11 mouse cellular contexts compared by ENCODE assay signal in the genomic region with DNA sequence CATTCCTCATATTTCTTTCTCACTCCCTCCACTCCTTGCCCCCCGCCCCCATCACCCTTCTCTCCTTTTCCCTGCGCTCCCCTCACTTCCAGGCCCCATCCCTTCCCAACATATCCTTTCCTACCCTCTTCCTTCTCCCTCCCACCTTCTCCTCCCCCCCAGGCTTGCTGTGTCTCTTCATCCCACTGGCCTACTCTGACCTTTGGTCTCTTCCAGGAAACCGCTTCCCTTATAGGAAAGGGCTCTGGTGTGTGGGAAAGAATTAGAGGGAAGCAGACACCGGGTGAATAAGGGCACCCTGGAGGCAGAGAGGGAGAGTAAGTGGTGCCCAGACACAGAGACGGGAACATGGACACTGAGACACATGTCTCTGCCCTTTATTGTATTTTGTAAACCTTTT. TPM values are rescaled to one million over a fixed set of nuclear protein-coding genes. Genes with fewer than 3 reads are reported as not detected.
A peak's percentile ranks its signal among the peaks of the same experiment; 100 is the strongest.
DNase-seq lines count a peak whose midpoint lies in the region; ATAC-seq and TF ChIP-seq lines count a peak whose summit lies in the region.
"Had no signal": no experiment of that assay in that cellular context is flagged by ENCODE, and none has a peak within 500 bp of the region (broad histone marks: within the 10 kb centered on the region; RNA-seq: fewer than 3 reads in every experiment).

No protein-coding gene starts in this region.

- 0 out of 2 replicates have a peak overlapping the region, but pooled peaks have one; percentile 16 for H3K9ac ChIP-seq in heart, embryonic 11.5 days (ENCODE audit: low read depth, low read length)
- no peak overlapping the region for H3K9ac ChIP-seq in midbrain, postnatal 0 days (replicated peaks; ENCODE audit: low read length, poor library complexity, severe bottlenecking)
- H3K9ac ChIP-seq in intestine, embryonic 14.5 days (ENCODE audit: low read length) = no peak overlapping the region

- H3ac ChIP-seq in myocyte (ENCODE audit: control insufficient read depth, insufficient read length) = no peak overlapping the region

- peaks cover 19% of the 10 kb centered on the region for H3K4me1 ChIP-seq in heart, embryonic 11.5 days (ENCODE audit: control insufficient read depth, insufficient read depth, low read length)
- peaks cover 36% of the 10 kb centered on the region for H3K4me1 ChIP-seq in midbrain, embryonic 10.5 days
- H3K4me1 ChIP-seq in midbrain, postnatal 0 days (ENCODE audit: insufficient read depth, low read length) = peaks cover 8% of the 10 kb centered on the region; the same call in 1 of the 2 replicates
- H3K4me1 ChIP-seq in intestine, embryonic 14.5 days (replicated peaks; ENCODE audit: control insufficient read depth, insufficient read depth, low read length) = peaks cover 25% of the 10 kb centered on the region

- H3K27me3 ChIP-seq in heart, embryonic 11.5 days (ENCODE audit: control insufficient read depth, insufficient read depth, low read length) = no peaks in the 10 kb centered on the region
- no peaks in the 10 kb centered on the region for H3K27me3 ChIP-seq in midbrain, embryonic 10.5 days (ENCODE audit: low read depth, poor library complexity, severe bottlenecking)
- H3K27me3 ChIP-seq in midbrain, postnatal 0 days (ENCODE audit: insufficient read depth, low read length) = no peaks in the 10 kb centered on the region
- no peaks in the 10 kb centered on the region for H3K27me3 ChIP-seq in intestine, embryonic 14.5 days (replicated peaks; ENCODE audit: control insufficient read depth, insufficient read depth, low read length)
- no peaks in the 10 kb centered on the region for H3K27me3 ChIP-seq in myocyte (ENCODE audit: control insufficient read depth, insufficient read depth, insufficient read length)
- H3K27me3 ChIP-seq: hindbrain, embryonic 15.5 days had no signal

- peaks cover 2% of the 10 kb centered on the region; the same call in 1 of the 2 replicates for H3K36me3 ChIP-seq in heart, embryonic 11.5 days (ENCODE audit: control insufficient read depth, insufficient read depth, low read length)
- H3K36me3 ChIP-seq in midbrain, embryonic 10.5 days = peaks cover 44% of the 10 kb centered on the region
- H3K36me3 ChIP-seq in midbrain, postnatal 0 days (ENCODE audit: insufficient read depth, low read length) = peaks cover 6% of the 10 kb centered on the region
- peaks cover 23% of the 10 kb centered on the region for H3K36me3 ChIP-seq in intestine, embryonic 14.5 days (ENCODE audit: control insufficient read depth, insufficient read depth, low read length)
- peaks cover 43% of the 10 kb centered on the region for H3K36me3 ChIP-seq in myocyte (ENCODE audit: control insufficient read depth, insufficient read depth)

- WGBS in heart, embryonic 11.5 days (ENCODE audit: insufficient replicate concordance) = 76% methylated on average over 5 of the region's 5 CpGs
- WGBS in midbrain, embryonic 10.5 days = 79% methylated on average over 5 of the region's 5 CpGs
- 77% methylated on average over 5 of the region's 5 CpGs for WGBS in midbrain, postnatal 0 days
- WGBS in intestine, embryonic 14.5 days = 63% methylated on average over 5 of the region's 5 CpGs

- no peak for DNase-seq in heart, adult 11 months
- DNase-seq in midbrain, embryonic 10.5 days (ENCODE audit: low spot score) = no peak
- no peak for DNase-seq in midbrain, postnatal 0 days (ENCODE audit: low spot score)
- peak; percentile 46 for DNase-seq in intestine, embryonic 14.5 days (ENCODE audit: low spot score)
- no peak for DNase-seq in adrenal gland, postnatal 25 days
- DNase-seq: cerebellum, postnatal 25 days; heart, adult 18-20 months had no signal

- H3K4me2 ChIP-seq in heart, embryonic 11.5 days = no peak overlapping the region
- H3K4me2 ChIP-seq in midbrain, postnatal 0 days (ENCODE audit: low read depth, low read length, poor library complexity, severe bottlenecking) = no peak overlapping the region
- H3K4me2 ChIP-seq in intestine, embryonic 14.5 days (ENCODE audit: low read length) = peak overlapping the region; percentile 71
- peak overlapping the region; percentile 89 for H3K4me2 ChIP-seq in myocyte (ENCODE audit: low read depth)

- H3K4me3 ChIP-seq in heart, embryonic 11.5 days (ENCODE audit: low read depth, low read length) = no peak overlapping the region
- peak overlapping the region; percentile 97; the same call in 1 of the 2 replicates for H3K4me3 ChIP-seq in midbrain, embryonic 10.5 days
- H3K4me3 ChIP-seq in midbrain, postnatal 0 days (ENCODE audit: low read depth, low read length) = no peak overlapping the region
- H3K4me3 ChIP-seq in intestine, embryonic 14.5 days (ENCODE audit: low read depth, low read length) = no peak overlapping the region
- peak overlapping the region; percentile 99 for H3K4me3 ChIP-seq in myocyte

- no peak for TF ChIP-seq POLR2A in myocyte (IDR thresholded peaks at IDR 0.05; ENCODE audit: insufficient read length, low read depth)

- no peak for ATAC-seq in heart, embryonic 11.5 days (replicated peaks; ENCODE audit: insufficient number of reproducible peaks, low FRiP score, low TSS enrichment)
- no peak for ATAC-seq in midbrain, postnatal 0 days (ENCODE audit: low FRiP score)
- no peak for ATAC-seq in intestine, embryonic 14.5 days (replicated peaks; ENCODE audit: low FRiP score, low TSS enrichment, low read depth)
- ATAC-seq in megakaryocyte progenitor cell, adult 5-6 weeks (replicated peaks; ENCODE audit: poor library complexity) = no peak

- peaks cover 87% of the 10 kb centered on the region for H3K79me2 ChIP-seq in myocyte (ENCODE audit: control insufficient read depth, insufficient read depth)

- no peak for TF ChIP-seq CTCF in midbrain, postnatal 0 days (IDR thresholded peaks at IDR 0.05)

- no peaks in the 10 kb centered on the region for H3K9me3 ChIP-seq in heart, embryonic 11.5 days (replicated peaks; ENCODE audit: control insufficient read depth, low read length)
- no peaks in the 10 kb centered on the region for H3K9me3 ChIP-seq in midbrain, embryonic 10.5 days (replicated peaks)
- no peaks in the 10 kb centered on the region for H3K9me3 ChIP-seq in midbrain, postnatal 0 days (ENCODE audit: low read length)
- no peaks in the 10 kb centered on the region for H3K9me3 ChIP-seq in intestine, embryonic 14.5 days (ENCODE audit: control insufficient read depth, low read length)
- H3K9me3 ChIP-seq: hindbrain, embryonic 15.5 days had no signal

- no peak overlapping the region for H3K27ac ChIP-seq in heart, embryonic 11.5 days (ENCODE audit: low read depth, low read length)
- H3K27ac ChIP-seq in midbrain, embryonic 10.5 days (replicated peaks) = no peak overlapping the region
- H3K27ac ChIP-seq in midbrain, postnatal 0 days (ENCODE audit: low read depth, low read length) = no peak overlapping the region
- no peak overlapping the region for H3K27ac ChIP-seq in intestine, embryonic 14.5 days (ENCODE audit: low read depth)
- H3K27ac ChIP-seq: hindbrain, embryonic 15.5 days had no signal

TF ChIP-seq in myocyte, 11 proteins besides CTCF, POLR2A, EP300 and RAD21 (continues in another document):
- no peak for TF ChIP-seq SRF (IDR thresholded peaks at IDR 0.05; ENCODE audit: control insufficient read depth, insufficient read length, low read depth)
- TF ChIP-seq REST (IDR thresholded peaks at IDR 0.05; ENCODE audit: insufficient read depth, insufficient read length) = no peak
- TF ChIP-seq MYOG (IDR thresholded peaks at IDR 0.05; ENCODE audit: control insufficient read depth in 1 of 3, insufficient read depth in 1 of 3, insufficient read length in 2 of 3, low read depth in 2 of 3) = no peak
- TF ChIP-seq POLR2AphosphoS2 (IDR thresholded peaks at IDR 0.05; ENCODE audit: insufficient read length, low read depth) = no peak
- no peak for TF ChIP-seq E2F4 (IDR thresholded peaks at IDR 0.05; ENCODE audit: insufficient read depth)
- TF ChIP-seq TCF12 (IDR thresholded peaks at IDR 0.05; ENCODE audit: insufficient read depth, poor library complexity, severe bottlenecking) = no peak
- no peak for TF ChIP-seq MAX (IDR thresholded peaks at IDR 0.05; ENCODE audit: low read depth)
- TF ChIP-seq MYOD1 (IDR thresholded peaks at IDR 0.05; ENCODE audit: control insufficient read depth in 1 of 3, insufficient read length in 2 of 3, low read depth in 2 of 3) = no peak

RNA-seq across cellular contexts. Expression of gene Yars, which starts 2.1 kb away (rescaled TPM):
- 54.9 and 55.4 TPM in 2 replicates for polyA plus RNA-seq in heart, embryonic 11.5 days (2014; fragmentation: Nextera tagmentation; extraction: Ambion mirVana)
- polyA plus RNA-seq in midbrain, embryonic 10.5 days (2016; fragmentation: Nextera tagmentation; extraction: Ambion mirVana) = 107 and 111 TPM in 2 replicates
- total RNA-seq in midbrain, postnatal 0 days (2014; rRNA removed) = 66.8 and 81.9 TPM in 2 replicates
- polyA plus RNA-seq in midbrain, postnatal 0 days (2015; fragmentation: Nextera tagmentation; extraction: Ambion mirVana) = 107 and 111 TPM in 2 replicates
- 92.9 and 97.2 TPM in 2 replicates for polyA plus RNA-seq in intestine, embryonic 14.5 days (2014; fragmentation: Nextera tagmentation; extraction: Ambion mirVana)
- polyA plus RNA-seq in myocyte (2012; fragmentation: generic; extraction: Trizol) = 183 TPM
- total RNA-seq in megakaryocyte progenitor cell, adult 5-6 weeks (2015) = 25.2 and 28.0 TPM in 2 replicates
- total RNA-seq in megakaryocyte progenitor cell, adult 5-6 weeks (2017) = 55.3 and 60.7 TPM in 2 replicates
- 96.4 and 99.5 TPM in 2 replicates for total RNA-seq in adrenal gland, postnatal 25 days (2021)

RNA-seq across cellular contexts. Expression of gene S100pbp, which starts 2.2 kb away (rescaled TPM):
- polyA plus RNA-seq in heart, embryonic 11.5 days (2014; fragmentation: Nextera tagmentation; extraction: Ambion mirVana) = 18.6 and 18.7 TPM in 2 replicates
- polyA plus RNA-seq in midbrain, embryonic 10.5 days (2016; fragmentation: Nextera tagmentation; extraction: Ambion mirVana) = 28.2 and 28.8 TPM in 2 replicates
- total RNA-seq in midbrain, postnatal 0 days (2014; rRNA removed) = 49.6 and 59.5 TPM in 2 replicates
- polyA plus RNA-seq in midbrain, postnatal 0 days (2015; fragmentation: Nextera tagmentation; extraction: Ambion mirVana) = 20.7 and 24.2 TPM in 2 replicates
- polyA plus RNA-seq in intestine, embryonic 14.5 days (2014; fragmentation: Nextera tagmentation; extraction: Ambion mirVana) = 14.6 and 19.5 TPM in 2 replicates
- 7.8 TPM for polyA plus RNA-seq in myocyte (2012; fragmentation: generic; extraction: Trizol)
- total RNA-seq in megakaryocyte progenitor cell, adult 5-6 weeks (2015) = 25.1 and 42.6 TPM in 2 replicates
- total RNA-seq in megakaryocyte progenitor cell, adult 5-6 weeks (2017) = 13.2 and 23.5 TPM in 2 replicates
- 25.1 and 27.5 TPM in 2 replicates for total RNA-seq in adrenal gland, postnatal 25 days (2021)

RNA-seq across cellular contexts. Expression of gene Fndc5, which starts 54.9 kb away (rescaled TPM):
- polyA plus RNA-seq in heart, embryonic 11.5 days (2014; fragmentation: Nextera tagmentation; extraction: Ambion mirVana) = 5.3 and 5.4 TPM in 2 replicates
- 0.50 and 0.78 TPM in 2 replicates for polyA plus RNA-seq in midbrain, embryonic 10.5 days (2016; fragmentation: Nextera tagmentation; extraction: Ambion mirVana)
- 22.5 and 36.3 TPM in 2 replicates for total RNA-seq in midbrain, postnatal 0 days (2014; rRNA removed)
- polyA plus RNA-seq in midbrain, postnatal 0 days (2015; fragmentation: Nextera tagmentation; extraction: Ambion mirVana) = 14.6 and 16.1 TPM in 2 replicates
- 1.7 and 2.4 TPM in 2 replicates for polyA plus RNA-seq in intestine, embryonic 14.5 days (2014; fragmentation: Nextera tagmentation; extraction: Ambion mirVana)
- polyA plus RNA-seq in myocyte (2012; fragmentation: generic; extraction: Trizol) = 41.3 TPM
- total RNA-seq in megakaryocyte progenitor cell, adult 5-6 weeks (2015) = not detected in 2 replicates
- total RNA-seq in megakaryocyte progenitor cell, adult 5-6 weeks (2017) = not detected in 2 replicates
- 3.9 and 6.6 TPM in 2 replicates for total RNA-seq in adrenal gland, postnatal 25 days (2021)

Comparison
In these comparisons a context has a peak if more than half of its experiments do, and no peak if none do; other contexts are left out.
1. H3K4me3 ChIP-seq: peak in midbrain, embryonic 10.5 days (single experiment) and myocyte (single experiment); none in heart, embryonic 11.5 days (single experiment), midbrain, postnatal 0 days (single experiment) and intestine, embryonic 14.5 days (single experiment).
2. H3K4me2 ChIP-seq: peak in intestine, embryonic 14.5 days (single experiment) and myocyte (single experiment); none in heart, embryonic 11.5 days (single experiment) and midbrain, postnatal 0 days (single experiment).